Mouse (Mus musculus): ENCODE measurements at regions not wholly inside any gene's neighbourhood (a gene's known extent, or its start where the extent isn't known, plus 50 kb on each side); places are given as distances from the start of the nearest gene placed in this dataset.

- H3K27me3 ChIP-seq: no peaks in the 10 kb centered on the region
- ATAC-seq (ENCODE audit: low FRiP score, low read depth): no peak
- no peak overlapping the region for H3K4me3 ChIP-seq
- no peak overlapping the region for H3K9ac ChIP-seq
- no peaks in the 10 kb centered on the region for H3K36me3 ChIP-seq
- no peaks in the 10 kb centered on the region for H3K9me3 ChIP-seq
- H3K4me1 ChIP-seq: no peaks in the 10 kb centered on the region
- 85% methylated on average over 4 of the region's 4 CpGs for WGBS
- H3K4me2 ChIP-seq (replicated peaks): no peak overlapping the region
- H3K27ac ChIP-seq: no peak overlapping the region
Observed at GRCm38 (mm10) chr14:98772080-98772479, 222.0 kb downstream of the Rpl36a-ps1 start.

GRCm38 (mm10) chr14:98768845-98769244, 225.3 kb downstream of the Rpl36a-ps1 start:
- Histone ChIP-seq H3K4me2 (replicated peaks) (no peak overlapping the region), H3K36me3 (no peaks in the 10 kb centered on the region), H3K9me3 (no peaks in the 10 kb centered on the region), H3K27ac (no peak overlapping the region), H3K4me3 (no peak overlapping the region), H3K4me1 (no peaks in the 10 kb centered on the region), H3K27me3 (no peaks in the 10 kb centered on the region), H3K9ac (no peak overlapping the region)
- no peak for ATAC-seq (ENCODE audit: low FRiP score, low read depth)
- 82% methylated on average over 2 of the region's 2 CpGs for WGBS

- Histone ChIP-seq H3K4me1 (no peaks in the 10 kb centered on the region), H3K27me3 (no peaks in the 10 kb centered on the region), H3K27ac (no peak overlapping the region), H3K9me3 (no peaks in the 10 kb centered on the region), H3K9ac (no peak overlapping the region), H3K36me3 (no peaks in the 10 kb centered on the region), H3K4me2 (replicated peaks) (no peak overlapping the region), H3K4me3 (no peak overlapping the region)
- no peak for ATAC-seq (ENCODE audit: low FRiP score, low read depth)
- 76% methylated on average over 7 of the region's 7 CpGs for WGBS
Observed at GRCm38 (mm10) chr14:98767481-98767880, 226.6 kb downstream of the Rpl36a-ps1 start.

GRCm38 (mm10) chr14:98765358-98765757, 228.8 kb downstream of the Rpl36a-ps1 start:
- Histone ChIP-seq H3K4me3 (no peak overlapping the region), H3K36me3 (no peaks in the 10 kb centered on the region), H3K27me3 (no peaks in the 10 kb centered on the region), H3K9me3 (no peaks in the 10 kb centered on the region), H3K27ac (no peak overlapping the region), H3K4me2 (replicated peaks) (no peak overlapping the region), H3K4me1 (no peaks in the 10 kb centered on the region), H3K9ac (no peak overlapping the region)
- ATAC-seq (ENCODE audit: low FRiP score, low read depth): no peak

GRCm38 (mm10) chr14:98750766-98751165, 243.4 kb downstream of the Rpl36a-ps1 start:
- WGBS: 91% methylated on average over 6 of the region's 6 CpGs
- Histone ChIP-seq H3K9ac (no peak overlapping the region), H3K4me1 (peaks cover 6% of the 10 kb centered on the region; the same call in 1 of the 2 replicates), H3K4me3 (no peak overlapping the region), H3K27me3 (no peaks in the 10 kb centered on the region), H3K27ac (no peak overlapping the region), H3K4me2 (replicated peaks) (no peak overlapping the region), H3K9me3 (peaks cover 4% of the 10 kb centered on the region; the same call in 1 of the 2 replicates), H3K36me3 (no peaks in the 10 kb centered on the region)
- no peak for ATAC-seq (ENCODE audit: low FRiP score, low read depth)

GRCm38 (mm10) chr14:98749086-98750027, 244.8 kb downstream of the Rpl36a-ps1 start:
- no peaks in the 10 kb centered on the region for H3K36me3 ChIP-seq
- no peak overlapping the region for H3K4me3 ChIP-seq
- no peak overlapping the region for H3K4me2 ChIP-seq (replicated peaks)
- ATAC-seq (ENCODE audit: low FRiP score, low read depth): no peak
- 88% methylated on average over 14 of the region's 14 CpGs for WGBS
- H3K27ac ChIP-seq: no peak overlapping the region
- H3K27me3 ChIP-seq: no peaks in the 10 kb centered on the region
- peaks cover 6% of the 10 kb centered on the region; the same call in 1 of the 2 replicates for H3K4me1 ChIP-seq
- H3K9ac ChIP-seq: no peak overlapping the region
- 0 out of 2 replicates have a peak, but pooled peaks cover under 1% of the 10 kb centered on the region for H3K9me3 ChIP-seq

GRCm38 (mm10) chr14:98747159-98747775, 246.9 kb downstream of the Rpl36a-ps1 start:
- Histone ChIP-seq H3K27me3 (no peaks in the 10 kb centered on the region), H3K27ac (no peak overlapping the region), H3K36me3 (no peaks in the 10 kb centered on the region), H3K9me3 (no peaks in the 10 kb centered on the region), H3K4me2 (replicated peaks) (peak overlapping the region; percentile 44; the same call in 1 of the 2 replicates), H3K9ac (no peak overlapping the region), H3K4me1 (peaks cover 6% of the 10 kb centered on the region; the same call in 1 of the 2 replicates), H3K4me3 (no peak overlapping the region)
- no peak for ATAC-seq (ENCODE audit: low FRiP score, low read depth)
- WGBS: 31% methylated on average over 16 of the region's 16 CpGs

GRCm38 (mm10) chr14:98730375-98730774, 263.7 kb downstream of the Rpl36a-ps1 start:
- no peaks in the 10 kb centered on the region for H3K4me1 ChIP-seq
- no peak overlapping the region for H3K4me3 ChIP-seq
- H3K27me3 ChIP-seq: no peaks in the 10 kb centered on the region
- WGBS: 95% methylated on average over 3 of the region's 3 CpGs
- H3K9me3 ChIP-seq: no peaks in the 10 kb centered on the region
- H3K9ac ChIP-seq: no peak overlapping the region
- ATAC-seq (ENCODE audit: low FRiP score, low read depth): no peak
- H3K4me2 ChIP-seq (replicated peaks): no peak overlapping the region
- H3K36me3 ChIP-seq: no peaks in the 10 kb centered on the region
- H3K27ac ChIP-seq: no peak overlapping the region

GRCm38 (mm10) chr14:98728863-98729262, 265.3 kb downstream of the Rpl36a-ps1 start:
- Histone ChIP-seq H3K4me3 (no peak overlapping the region), H3K36me3 (no peaks in the 10 kb centered on the region), H3K27ac (no peak overlapping the region), H3K9ac (no peak overlapping the region), H3K9me3 (no peaks in the 10 kb centered on the region), H3K4me2 (replicated peaks) (no peak overlapping the region), H3K27me3 (no peaks in the 10 kb centered on the region), H3K4me1 (no peaks in the 10 kb centered on the region)
- 71% methylated on average over 2 of the region's 2 CpGs for WGBS
- ATAC-seq (ENCODE audit: low FRiP score, low read depth): no peak

GRCm38 (mm10) chr14:98722481-98722880, 271.6 kb downstream of the Rpl36a-ps1 start:
- no peaks in the 10 kb centered on the region for H3K4me1 ChIP-seq
- no peak overlapping the region for H3K27ac ChIP-seq
- H3K27me3 ChIP-seq: no peaks in the 10 kb centered on the region
- no peak overlapping the region for H3K4me2 ChIP-seq (replicated peaks)
- H3K9me3 ChIP-seq: no peaks in the 10 kb centered on the region
- no peak for ATAC-seq (ENCODE audit: low FRiP score, low read depth)
- H3K4me3 ChIP-seq: no peak overlapping the region
- H3K9ac ChIP-seq: no peak overlapping the region
- 89% methylated on average over 9 of the region's 9 CpGs for WGBS
- no peaks in the 10 kb centered on the region for H3K36me3 ChIP-seq

- no peaks in the 10 kb centered on the region for H3K27me3 ChIP-seq
- H3K27ac ChIP-seq: no peak overlapping the region
- no peaks in the 10 kb centered on the region for H3K4me1 ChIP-seq
- WGBS: 91% methylated on average over 2 of the region's 2 CpGs
- no peak overlapping the region for H3K4me3 ChIP-seq
- no peaks in the 10 kb centered on the region for H3K36me3 ChIP-seq
- no peak for ATAC-seq (ENCODE audit: low FRiP score, low read depth)
- H3K9ac ChIP-seq: no peak overlapping the region
- no peak overlapping the region for H3K4me2 ChIP-seq (replicated peaks)
- no peaks in the 10 kb centered on the region for H3K9me3 ChIP-seq
Observed at GRCm38 (mm10) chr14:98721033-98721432, 273.1 kb downstream of the Rpl36a-ps1 start.

- 84% methylated on average over 2 of the region's 2 CpGs for WGBS
- Histone ChIP-seq H3K9me3 (no peaks in the 10 kb centered on the region), H3K4me1 (no peaks in the 10 kb centered on the region), H3K36me3 (no peaks in the 10 kb centered on the region), H3K4me2 (replicated peaks) (no peak overlapping the region), H3K9ac (no peak overlapping the region), H3K27me3 (no peaks in the 10 kb centered on the region), H3K4me3 (no peak overlapping the region), H3K27ac (no peak overlapping the region)
- no peak for ATAC-seq (ENCODE audit: low FRiP score, low read depth)
Observed at GRCm38 (mm10) chr14:98708045-98708444, 286.1 kb downstream of the Rpl36a-ps1 start.

All from limb, embryonic 13.5 days (tissue).